10 mouse cellular contexts compared by ENCODE assay signal in the genomic region with DNA sequence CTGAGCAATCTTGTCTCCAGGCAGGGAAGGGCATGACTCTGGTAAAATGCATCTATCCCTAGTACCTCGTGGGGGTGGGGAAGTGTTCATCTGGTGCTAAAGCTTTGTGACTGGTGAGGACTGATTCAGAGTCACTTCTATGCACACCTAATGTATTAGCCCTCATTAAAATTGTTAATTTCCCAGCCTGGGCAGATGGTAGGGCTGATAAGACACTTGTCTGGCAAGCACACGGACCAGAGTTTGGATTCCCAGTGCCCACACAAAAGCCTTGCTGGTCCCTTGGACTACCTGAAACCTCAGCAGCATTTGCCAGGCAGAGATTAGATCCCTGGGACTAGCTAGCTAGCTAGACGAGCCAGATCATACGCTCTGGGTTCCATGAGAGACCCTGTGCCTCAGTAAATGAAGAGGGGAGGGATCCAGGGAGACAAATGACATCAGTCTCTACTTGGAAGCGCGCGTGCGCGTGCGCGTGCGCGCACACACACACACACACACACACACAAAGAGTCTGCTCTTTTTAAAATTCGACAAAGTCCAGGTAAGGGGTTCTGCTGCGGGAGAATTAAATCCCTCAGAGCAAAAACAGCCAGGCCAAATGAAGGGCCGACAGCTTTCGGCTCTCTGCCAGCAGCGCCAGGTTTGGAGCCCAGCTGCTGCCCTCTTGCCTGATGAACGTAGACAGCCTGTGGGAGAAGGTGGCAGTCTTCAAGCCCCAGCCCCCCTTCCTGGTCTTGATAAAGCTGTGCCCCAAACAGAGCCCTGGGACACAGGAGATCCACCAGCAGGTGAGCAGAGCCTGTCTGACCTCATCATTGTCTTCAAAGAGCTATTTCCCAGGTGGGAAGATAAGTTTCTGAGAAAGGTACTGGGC. TPM values are rescaled to one million over a fixed set of nuclear protein-coding genes. Genes with fewer than 3 reads are reported as not detected.
A peak's percentile ranks its signal among the peaks of the same experiment; 100 is the strongest.
DNase-seq lines count a peak whose midpoint lies in the region; ATAC-seq lines count a peak whose summit lies in the region.
"Had no signal": no experiment of that assay in that cellular context is flagged by ENCODE, and none has a peak within 500 bp of the region (broad histone marks: within the 10 kb centered on the region; RNA-seq: fewer than 3 reads in every experiment).

No protein-coding gene starts in this region.

- no peak overlapping the region for H3K4me3 ChIP-seq in limb, embryonic 11.5 days (ENCODE audit: low read depth, low read length)
- H3K4me3 ChIP-seq in limb, embryonic 10.5 days, result no peak overlapping the region
- H3K4me3 ChIP-seq in forebrain, embryonic 15.5 days, result peak overlapping the region; percentile 7; the same call in 1 of the 2 replicates
- H3K4me3 ChIP-seq in midbrain, embryonic 15.5 days, result no peak overlapping the region
- H3K4me3 ChIP-seq in liver, embryonic 11.5 days (ENCODE audit: low read depth, low read length), result no peak overlapping the region

- H3K27ac ChIP-seq in limb, embryonic 11.5 days (replicated peaks; ENCODE audit: low read depth, low read length), result no peak overlapping the region
- H3K27ac ChIP-seq in limb, embryonic 10.5 days, result no peak overlapping the region
- peak overlapping the region; percentile 93 for H3K27ac ChIP-seq in forebrain, embryonic 15.5 days (replicated peaks)
- peak overlapping the region; percentile 39; the same call in 1 of the 2 replicates for H3K27ac ChIP-seq in midbrain, embryonic 15.5 days
- H3K27ac ChIP-seq in liver, embryonic 11.5 days (ENCODE audit: low read depth, low read length), result no peak overlapping the region
- H3K27ac ChIP-seq: liver, embryonic 14.5 days had no signal

- no peaks in the 10 kb centered on the region for H3K4me1 ChIP-seq in limb, embryonic 11.5 days (ENCODE audit: control insufficient read depth, insufficient read depth, low read length)
- peaks cover 6% of the 10 kb centered on the region; the same call in 1 of the 2 replicates for H3K4me1 ChIP-seq in limb, embryonic 10.5 days
- H3K4me1 ChIP-seq in forebrain, embryonic 15.5 days, result peaks cover 52% of the 10 kb centered on the region
- H3K4me1 ChIP-seq in midbrain, embryonic 15.5 days, result no peaks in the 10 kb centered on the region
- 0 out of 2 replicates have a peak, but pooled peaks cover 6% of the 10 kb centered on the region for H3K4me1 ChIP-seq in liver, embryonic 11.5 days (replicated peaks; ENCODE audit: control insufficient read depth, insufficient read depth, low read length)

- no peaks in the 10 kb centered on the region for H3K36me3 ChIP-seq in limb, embryonic 11.5 days (ENCODE audit: control insufficient read depth, insufficient read depth, low read length)
- H3K36me3 ChIP-seq in limb, embryonic 10.5 days, result no peaks in the 10 kb centered on the region
- H3K36me3 ChIP-seq in forebrain, embryonic 15.5 days, result no peaks in the 10 kb centered on the region
- H3K36me3 ChIP-seq in midbrain, embryonic 15.5 days (replicated peaks), result no peaks in the 10 kb centered on the region
- H3K36me3 ChIP-seq in liver, embryonic 11.5 days (ENCODE audit: control insufficient read depth, insufficient read depth, low read length), result no peaks in the 10 kb centered on the region

- H3K27me3 ChIP-seq in limb, embryonic 11.5 days (ENCODE audit: control insufficient read depth, insufficient read depth, low read length), result no peaks in the 10 kb centered on the region
- H3K27me3 ChIP-seq in limb, embryonic 10.5 days (ENCODE audit: low read depth, poor library complexity, severe bottlenecking), result no peaks in the 10 kb centered on the region
- no peaks in the 10 kb centered on the region for H3K27me3 ChIP-seq in forebrain, embryonic 15.5 days
- H3K27me3 ChIP-seq in midbrain, embryonic 15.5 days (replicated peaks), result 0 out of 2 replicates have a peak, but pooled peaks cover 2% of the 10 kb centered on the region
- H3K27me3 ChIP-seq in liver, embryonic 11.5 days (replicated peaks; ENCODE audit: control insufficient read depth, insufficient read depth, low read length), result no peaks in the 10 kb centered on the region

- H3K4me2 ChIP-seq in limb, embryonic 11.5 days (ENCODE audit: low read depth, severe bottlenecking), result no peak overlapping the region
- peak overlapping the region; percentile 23; the same call in 1 of the 2 replicates for H3K4me2 ChIP-seq in forebrain, embryonic 15.5 days (replicated peaks)
- H3K4me2 ChIP-seq in midbrain, embryonic 15.5 days, result peak overlapping the region; percentile 20; the same call in 1 of the 2 replicates
- no peak overlapping the region for H3K4me2 ChIP-seq in liver, embryonic 11.5 days

- no peak for ATAC-seq in cerebellum, adult (ENCODE audit: insufficient number of reproducible peaks, low FRiP score, low TSS enrichment)
- ATAC-seq in limb, embryonic 11.5 days (ENCODE audit: insufficient number of reproducible peaks, low FRiP score, low TSS enrichment, low read depth), result no peak
- ATAC-seq in forebrain, embryonic 15.5 days (replicated peaks), result peak; percentile 85
- ATAC-seq in midbrain, embryonic 15.5 days (replicated peaks), result no peak
- ATAC-seq in liver, embryonic 11.5 days (replicated peaks; ENCODE audit: low FRiP score), result no peak

- peak; percentile 51 to 61 for DNase-seq in cerebellum, adult 18-20 months
- DNase-seq in limb, embryonic 11.5 days (ENCODE audit: low spot score), result no peak
- no peak for DNase-seq in limb, embryonic 10.5 days (ENCODE audit: low spot score)
- no peak for DNase-seq in liver, embryonic 11.5 days (ENCODE audit: low spot score)
- DNase-seq in ovary, postnatal 14 days (ENCODE audit: low spot score), result no peak
- DNase-seq: adrenal gland, adult 8-10 months had no signal

- 0 out of 2 replicates have a peak overlapping the region, but pooled peaks have one; percentile 30 for H3K9ac ChIP-seq in limb, embryonic 11.5 days (ENCODE audit: low read length)
- H3K9ac ChIP-seq in forebrain, embryonic 15.5 days (replicated peaks), result peak overlapping the region; percentile 16; the same call in 1 of the 2 replicates
- H3K9ac ChIP-seq in midbrain, embryonic 15.5 days, result no peak overlapping the region
- no peak overlapping the region for H3K9ac ChIP-seq in liver, embryonic 11.5 days (ENCODE audit: low read depth, low read length)
- H3K9ac ChIP-seq: liver, embryonic 14.5 days had no signal

- H3K9me3 ChIP-seq in limb, embryonic 11.5 days (ENCODE audit: control insufficient read depth, low read length), result no peaks in the 10 kb centered on the region
- no peaks in the 10 kb centered on the region for H3K9me3 ChIP-seq in limb, embryonic 10.5 days (replicated peaks)
- H3K9me3 ChIP-seq in forebrain, embryonic 15.5 days, result no peaks in the 10 kb centered on the region
- no peaks in the 10 kb centered on the region for H3K9me3 ChIP-seq in midbrain, embryonic 15.5 days
- no peaks in the 10 kb centered on the region for H3K9me3 ChIP-seq in liver, embryonic 11.5 days (ENCODE audit: control insufficient read depth, low read length)

- WGBS in limb, embryonic 11.5 days, result 73% methylated on average over 19 of the region's 19 CpGs
- 65% methylated on average over 19 of the region's 19 CpGs for WGBS in limb, embryonic 10.5 days
- 44% methylated on average over 19 of the region's 19 CpGs for WGBS in forebrain, embryonic 15.5 days
- WGBS in midbrain, embryonic 15.5 days, result 56% methylated on average over 19 of the region's 19 CpGs
- WGBS in liver, embryonic 11.5 days, result 65% methylated on average over 19 of the region's 19 CpGs

RNA-seq across cellular contexts. Expression of a gene that starts 8.9 kb away (rescaled TPM):
- polyA plus RNA-seq in limb, embryonic 11.5 days (2014; fragmentation: Nextera tagmentation; extraction: Ambion mirVana), result 10.0 and 10.3 TPM in 2 replicates
- polyA plus RNA-seq in limb, embryonic 10.5 days (2016; fragmentation: Nextera tagmentation; extraction: Ambion mirVana), result 10.2 and 11.5 TPM in 2 replicates
- 14.0 and 14.9 TPM in 2 replicates for polyA plus RNA-seq in forebrain, embryonic 15.5 days (2015; fragmentation: Nextera tagmentation; extraction: Ambion mirVana)
- 11.6 and 13.6 TPM in 2 replicates for polyA plus RNA-seq in midbrain, embryonic 15.5 days (2015; fragmentation: Nextera tagmentation; extraction: Ambion mirVana)
- polyA plus RNA-seq in liver, embryonic 11.5 days (2014; fragmentation: Nextera tagmentation; extraction: Ambion mirVana), result 8.6 and 9.6 TPM in 2 replicates

RNA-seq across cellular contexts. Expression of a gene that starts 16.3 kb away (rescaled TPM):
- polyA plus RNA-seq in limb, embryonic 11.5 days (2014; fragmentation: Nextera tagmentation; extraction: Ambion mirVana), result 67.2 and 79.4 TPM in 2 replicates
- polyA plus RNA-seq in limb, embryonic 10.5 days (2016; fragmentation: Nextera tagmentation; extraction: Ambion mirVana), result 108 and 115 TPM in 2 replicates
- 138 and 141 TPM in 2 replicates for polyA plus RNA-seq in forebrain, embryonic 15.5 days (2015; fragmentation: Nextera tagmentation; extraction: Ambion mirVana)
- 115 and 123 TPM in 2 replicates for polyA plus RNA-seq in midbrain, embryonic 15.5 days (2015; fragmentation: Nextera tagmentation; extraction: Ambion mirVana)
- 46.8 and 48.8 TPM in 2 replicates for polyA plus RNA-seq in liver, embryonic 11.5 days (2014; fragmentation: Nextera tagmentation; extraction: Ambion mirVana)

RNA-seq across cellular contexts. Expression of a gene that starts 40.9 kb away (rescaled TPM):
- polyA plus RNA-seq in limb, embryonic 11.5 days (2014; fragmentation: Nextera tagmentation; extraction: Ambion mirVana), result 0.64 TPM in 1 of 2 replicates, not detected in the other
- polyA plus RNA-seq in limb, embryonic 10.5 days (2016; fragmentation: Nextera tagmentation; extraction: Ambion mirVana), result not detected in 2 replicates
- polyA plus RNA-seq in forebrain, embryonic 15.5 days (2015; fragmentation: Nextera tagmentation; extraction: Ambion mirVana), result 1.1 and 2.2 TPM in 2 replicates
- 1.5 TPM in 1 of 2 replicates, not detected in the other for polyA plus RNA-seq in midbrain, embryonic 15.5 days (2015; fragmentation: Nextera tagmentation; extraction: Ambion mirVana)
- polyA plus RNA-seq in liver, embryonic 11.5 days (2014; fragmentation: Nextera tagmentation; extraction: Ambion mirVana), result not detected in 2 replicates
- polyA plus RNA-seq: liver, embryonic 14.5 days had no signal

Comparison
In these comparisons a context has a peak if more than half of its experiments do, and no peak if none do; other contexts are left out.
1. DNase-seq: peak in cerebellum, adult 18-20 months (2 of 2); none in limb, embryonic 11.5 days (single experiment), limb, embryonic 10.5 days (single experiment), liver, embryonic 11.5 days (single experiment) and ovary, postnatal 14 days (single experiment).
2. H3K27ac ChIP-seq: peak in forebrain, embryonic 15.5 days (single experiment) and midbrain, embryonic 15.5 days (single experiment); none in limb, embryonic 11.5 days (single experiment), limb, embryonic 10.5 days (single experiment) and liver, embryonic 11.5 days (single experiment).
3. H3K4me2 ChIP-seq: peak in forebrain, embryonic 15.5 days (single experiment) and midbrain, embryonic 15.5 days (single experiment); none in limb, embryonic 11.5 days (single experiment) and liver, embryonic 11.5 days (single experiment).
4. H3K9ac ChIP-seq: peak in limb, embryonic 11.5 days (single experiment) and forebrain, embryonic 15.5 days (single experiment); none in midbrain, embryonic 15.5 days (single experiment) and liver, embryonic 11.5 days (single experiment).